Mouse (Mus musculus): ENCODE measurements around the gene Zfp541.

Gene Zfp541

DNA sequence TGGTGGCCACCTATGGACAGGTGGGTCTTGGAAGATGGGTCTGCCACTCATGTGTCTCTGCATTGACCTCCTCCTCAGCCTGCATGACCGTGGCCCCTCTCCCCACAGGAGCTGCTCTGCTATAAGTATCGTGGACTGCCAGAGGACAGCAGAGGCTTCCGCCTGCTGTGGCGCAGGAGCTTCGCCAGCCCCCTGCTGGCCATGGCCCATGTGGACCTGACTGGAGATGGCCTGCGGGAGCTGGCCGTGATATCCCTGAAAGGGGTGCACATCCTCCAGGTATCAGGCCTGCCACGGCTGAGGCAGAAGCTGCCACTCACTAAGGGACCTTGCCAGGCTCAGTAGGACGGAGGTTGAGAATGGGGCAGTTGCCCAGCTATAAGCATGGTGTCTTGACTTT is 64.2 kb downstream of the Zfp541 start:
- DNase-seq (ENCODE audit: low spot score in 2 of 2), result no peak

DNA sequence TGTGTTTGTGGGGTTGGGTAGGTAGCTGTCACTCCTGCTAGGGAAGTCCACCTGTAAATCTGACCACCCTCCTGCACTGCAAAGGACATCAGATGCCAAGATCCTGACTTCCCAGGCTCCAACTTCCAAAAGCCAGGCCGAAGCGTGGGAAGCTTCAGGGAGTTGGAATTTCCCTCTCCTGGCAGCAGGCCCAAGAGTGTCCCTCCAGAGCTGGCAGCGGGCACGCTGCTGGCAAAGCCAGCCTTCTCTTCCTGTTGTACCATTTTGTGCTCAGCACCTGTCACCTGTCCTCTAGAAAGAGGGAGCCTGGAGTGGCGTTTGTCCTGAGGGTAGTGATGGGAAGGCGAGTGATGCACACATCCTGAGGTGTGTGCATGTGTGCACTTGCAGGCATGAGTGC is 66.7 kb downstream of the Zfp541 start:
- no peak for DNase-seq (ENCODE audit: low spot score in 2 of 2)

DNA sequence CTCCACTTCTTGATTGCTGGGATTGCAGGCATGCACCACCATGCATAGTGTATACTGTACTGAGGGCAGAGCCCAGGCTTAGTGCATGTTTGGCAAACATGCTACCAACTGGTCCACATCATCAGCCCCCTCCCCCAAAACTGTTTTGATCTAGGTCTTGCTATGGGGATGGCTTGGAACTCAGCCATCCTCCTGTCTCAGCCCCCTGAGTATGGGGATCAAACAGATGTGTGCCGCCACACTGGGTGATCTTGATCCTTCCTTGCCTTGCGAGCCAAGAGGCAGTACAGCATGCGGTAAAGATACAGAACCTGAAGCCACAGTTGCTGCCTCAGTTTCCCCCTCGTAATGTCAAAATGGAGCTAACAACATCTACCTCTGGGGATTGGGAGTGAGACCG is 67.3 kb downstream of the Zfp541 start:
- DNase-seq (ENCODE audit: low spot score in 2 of 2), result no peak

DNA sequence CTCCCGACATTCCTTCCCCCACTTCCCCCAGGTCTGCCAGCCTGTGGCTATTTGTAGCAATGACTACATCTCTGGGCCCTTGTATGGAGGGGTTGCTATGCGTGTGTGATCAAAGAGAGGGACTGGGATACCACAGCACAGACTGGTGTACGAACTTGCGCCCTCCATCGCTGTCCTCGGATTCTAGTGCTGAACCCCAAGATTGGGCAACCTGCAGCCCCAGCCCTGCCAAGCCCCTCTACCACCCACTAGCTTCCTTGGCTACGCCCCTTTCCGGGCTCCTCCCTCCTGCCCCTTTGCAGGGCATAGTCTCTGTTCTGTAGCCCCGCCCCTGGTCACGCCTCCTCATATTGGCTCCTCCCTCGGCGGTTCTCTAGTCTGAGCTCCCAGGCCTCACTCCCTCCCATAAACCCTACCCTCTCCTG is 67.8 kb downstream of the Zfp541 start, which contains the start of gene Slc8a2:
TSS of gene Slc8a2 (plus strand) at position 406 of the 425 bp plus-strand sequence.
- DNase-seq (ENCODE audit: low spot score in 2 of 2), result peak; percentile 50 to 74

DNA sequence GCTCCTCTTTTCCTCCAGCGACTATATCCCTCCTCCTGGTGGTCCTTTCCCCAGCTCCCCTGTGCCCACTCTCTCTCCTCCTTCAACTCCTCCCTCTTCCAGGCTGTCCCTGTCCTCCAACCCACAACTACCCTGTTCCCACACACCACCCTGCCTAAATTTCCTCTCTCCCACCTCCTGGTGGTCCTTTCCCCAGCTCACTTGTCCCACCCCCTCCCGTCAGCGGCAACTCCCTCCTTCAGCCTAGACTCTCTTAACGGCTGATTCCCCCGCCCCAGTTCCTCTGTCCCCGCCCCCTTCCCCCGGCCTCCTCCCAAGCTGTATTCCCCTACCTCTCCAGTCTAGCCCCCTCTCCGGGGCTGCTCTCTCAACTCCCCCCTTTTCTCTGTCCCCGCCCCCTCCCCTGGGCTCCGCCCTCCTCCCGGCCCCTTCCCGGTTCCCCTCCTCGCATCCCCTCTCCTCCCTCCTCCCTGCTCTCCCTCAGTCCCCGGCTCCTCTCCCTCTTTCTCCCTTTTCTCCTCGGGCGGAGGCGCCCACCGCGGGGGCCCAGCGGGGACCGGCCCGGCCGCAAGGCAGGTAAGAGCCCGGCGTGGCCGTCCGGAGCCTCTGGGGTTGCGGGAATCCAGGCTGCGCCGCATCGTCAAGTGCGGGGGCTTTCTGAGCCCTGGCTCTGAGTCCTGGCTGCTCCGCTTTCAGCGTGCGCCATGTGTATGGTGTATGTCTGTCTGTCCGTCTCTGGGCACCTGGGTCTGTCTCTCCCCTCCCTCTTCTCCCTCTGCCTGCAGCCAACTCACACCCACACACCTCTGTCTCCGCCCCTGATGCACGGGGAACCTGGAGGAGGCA is 68.5 kb downstream of the Zfp541 start:
- no peak for DNase-seq (ENCODE audit: low spot score in 2 of 2)

DNA sequence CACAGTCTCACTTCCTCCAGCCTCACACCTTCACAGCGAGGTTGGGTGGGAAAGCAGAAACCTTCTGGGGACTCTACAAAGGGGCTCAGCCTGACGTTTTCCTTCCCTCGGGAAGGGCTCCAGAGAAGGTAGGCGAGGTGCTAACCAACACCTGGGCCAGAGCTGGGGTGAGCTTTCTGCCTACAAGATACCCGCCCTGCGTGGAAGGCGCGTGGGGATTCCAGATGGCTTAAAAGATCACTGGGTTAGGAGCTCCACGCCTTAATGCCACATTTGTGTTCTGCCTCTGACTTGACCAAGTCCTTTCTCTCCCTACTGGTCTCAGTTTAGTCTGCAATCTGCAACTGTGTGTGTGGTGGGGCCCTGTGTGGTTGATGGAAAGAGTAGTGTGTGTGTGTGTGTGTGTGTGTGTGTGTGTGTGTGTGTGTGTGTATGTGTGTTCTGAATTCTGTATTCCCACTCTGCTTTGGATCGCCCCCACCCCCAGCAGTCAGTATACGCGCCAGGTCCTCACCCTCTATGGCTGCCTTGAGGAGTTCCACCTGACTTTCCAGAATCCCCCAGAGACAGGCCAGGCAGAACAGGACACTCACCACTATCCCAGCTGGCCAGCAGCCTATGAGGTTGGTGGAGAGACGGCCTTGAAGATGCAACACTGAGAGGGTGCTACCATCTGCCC is 69.5 kb downstream of the Zfp541 start:
- DNase-seq (ENCODE audit: low spot score in 2 of 2), result no peak

DNA sequence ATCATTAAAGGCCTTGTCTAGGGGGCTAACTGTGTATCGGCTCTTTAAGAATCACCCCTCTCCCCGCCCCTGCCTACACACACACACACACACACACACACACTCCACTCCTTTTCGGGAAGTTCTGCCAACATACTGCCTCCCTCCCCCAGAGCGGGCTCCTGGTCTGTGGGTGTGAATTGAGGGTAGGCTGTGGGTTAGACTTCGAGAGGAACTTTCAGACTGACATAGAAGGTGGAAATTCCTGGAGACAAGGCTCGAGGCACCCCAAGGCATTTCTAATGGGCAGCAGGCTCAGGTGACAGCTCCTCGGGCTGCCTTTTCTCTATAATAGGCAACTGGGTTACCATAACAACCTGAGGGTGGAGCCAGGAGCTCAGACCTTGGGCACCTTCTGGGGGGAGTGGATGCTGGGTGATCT is 70.6 kb downstream of the Zfp541 start:
- DNase-seq (ENCODE audit: low spot score in 2 of 2), result no peak

DNA sequence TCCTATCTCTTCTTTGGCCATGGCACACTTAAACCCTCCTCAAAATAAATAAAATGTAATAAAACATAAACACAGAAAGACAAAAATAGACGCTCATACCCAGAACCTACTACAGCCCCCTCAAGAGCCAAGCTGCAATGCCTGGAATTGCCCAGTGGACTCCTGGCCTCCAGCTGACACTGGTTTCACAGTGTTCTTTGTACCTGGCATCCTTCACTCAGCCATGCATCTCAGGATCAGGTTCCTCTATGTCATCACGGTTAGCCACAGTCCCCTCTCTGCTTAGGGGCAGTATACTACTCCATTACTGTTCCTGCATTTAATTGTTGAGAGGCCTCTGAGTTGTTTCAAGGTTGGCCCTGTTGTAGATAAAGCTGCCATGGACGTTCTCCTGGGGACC is 71.3 kb downstream of the Zfp541 start:
- no peak for DNase-seq (ENCODE audit: low spot score in 2 of 2)

DNA sequence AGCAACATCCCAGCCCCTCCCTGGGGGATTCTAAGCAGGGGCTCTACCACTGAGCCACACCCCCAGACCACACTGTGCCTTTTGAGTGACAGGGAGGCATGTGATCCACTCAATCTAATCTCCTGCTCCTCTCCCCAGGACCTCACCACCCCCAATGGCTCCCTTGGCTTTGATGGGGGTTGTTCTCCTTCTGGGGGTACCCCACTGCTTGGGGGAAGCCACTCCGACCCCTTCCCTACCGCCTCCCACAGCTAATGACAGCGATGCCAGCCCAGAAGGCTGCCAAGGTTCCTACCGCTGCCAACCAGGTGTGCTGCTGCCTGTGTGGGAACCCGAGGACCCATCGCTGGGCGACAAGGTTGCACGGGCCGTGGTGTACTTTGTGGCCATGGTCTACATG is 72.1 kb downstream of the Zfp541 start:
- DNase-seq (ENCODE audit: low spot score in 2 of 2), result no peak

DNA sequence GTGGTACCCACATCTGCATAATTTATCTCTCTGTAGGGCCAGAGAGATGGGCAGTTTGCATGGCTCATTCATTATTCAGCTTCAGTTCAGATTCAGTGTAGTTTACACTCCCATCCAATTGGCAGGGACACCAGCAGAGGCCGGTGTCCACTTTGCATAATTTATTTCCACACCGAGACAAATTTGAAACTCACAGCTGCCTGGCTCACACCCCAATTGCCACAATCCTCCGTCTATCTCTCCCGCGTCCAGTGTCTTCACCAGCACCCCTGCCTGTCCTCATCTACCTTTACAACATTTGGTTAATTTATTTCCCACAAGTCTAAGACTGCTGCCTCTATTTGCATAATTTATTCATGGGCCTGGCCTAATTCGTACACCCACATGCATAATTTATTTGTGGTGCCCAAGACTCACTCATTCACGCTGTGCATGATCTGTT is 73.4 kb downstream of the Zfp541 start:
- DNase-seq (ENCODE audit: low spot score in 2 of 2), result no peak
